Mouse (Mus musculus) intestine, embryonic 14.5 days (tissue): ENCODE measurements around the gene Tmem259. TPM values are rescaled to one million over a fixed set of nuclear protein-coding genes. Genes with fewer than 3 reads are reported as not detected.

Source experiments
- ATAC-seq: fragments of 200-750 bp; cut with Nextera tagmentation; replicated peaks from 2 replicates; pipeline ENCODE4 v1.8.0; 2017; ENCODE audit warnings: low read depth, moderate number of reproducible peaks, moderate TSS enrichment, moderate library complexity; ENCODE audit not compliant: low FRiP score, low TSS enrichment
- DNase-seq: peaks from one replicate; pipeline ENCODE4 v3.0.0-alpha.2; 2018; ENCODE audit warnings: low spot score
- H3K27ac ChIP-seq: fragments of 300-500 bp; sonication (generic); 2 replicates; pipeline ENCODE4 v1.5.1; 2014; ENCODE audit warnings: low read depth, mild to moderate bottlenecking, control low read depth
- H3K27me3 ChIP-seq: fragments of 300-500 bp; sonication (generic); replicated peaks from 2 replicates; pipeline ENCODE4 v1.6.1; 2014; ENCODE audit warnings: low read length, control low read depth; ENCODE audit not compliant: control insufficient read depth, insufficient read depth
- H3K36me3 ChIP-seq: fragments of 300-500 bp; sonication (generic); 2 replicates; pipeline ENCODE4 v1.6.1; 2014; ENCODE audit warnings: low read length, control low read depth; ENCODE audit not compliant: control insufficient read depth, insufficient read depth
- H3K4me1 ChIP-seq: fragments of 300-500 bp; sonication (generic); replicated peaks from 2 replicates; pipeline ENCODE4 v1.6.1; 2014; ENCODE audit warnings: low read length, control low read depth, mixed read lengths; ENCODE audit not compliant: control insufficient read depth, insufficient read depth
- H3K4me2 ChIP-seq: fragments of 300-500 bp; sonication (generic); 2 replicates; pipeline ENCODE4 v1.6.1; 2014; ENCODE audit warnings: low read length
- H3K4me3 ChIP-seq: fragments of 300-500 bp; sonication (generic); 2 replicates; pipeline ENCODE4 v1.5.1; 2014; ENCODE audit warnings: low read depth, low read length, control low read depth, mixed read lengths
- H3K9ac ChIP-seq: fragments of 300-500 bp; sonication (generic); 2 replicates; pipeline ENCODE4 v1.6.1; 2014; ENCODE audit warnings: mild to moderate bottlenecking, low read length
- H3K9me3 ChIP-seq: fragments of 300-500 bp; sonication (generic); 2 replicates; pipeline ENCODE4 v1.6.1; 2016; ENCODE audit warnings: low read length, control low read depth; ENCODE audit not compliant: control insufficient read depth
- WGBS: fragments of 180-500 bp; shearing (Covaris S2); extraction: QIAGEN DNeasy Blood & Tissue Kit; methylation state at CpG from one replicate; pipeline ENCODE4 v1.1.7; 2014; 5-methylcytosine and 5-hydroxymethylcytosine counted together
- polyA plus RNA-seq: library from polyadenylated mRNA; unstranded; fragments of >200 nt; fragmentation: Nextera tagmentation; extraction: Ambion mirVana; gene quantifications from 2 replicates; pipeline ENCODE4 v1.2.1, GENCODE M21; 2014

Gene Tmem259
- polyA plus RNA-seq, 1 experiment from 2014 or later = 17.5 TPM

DNA sequence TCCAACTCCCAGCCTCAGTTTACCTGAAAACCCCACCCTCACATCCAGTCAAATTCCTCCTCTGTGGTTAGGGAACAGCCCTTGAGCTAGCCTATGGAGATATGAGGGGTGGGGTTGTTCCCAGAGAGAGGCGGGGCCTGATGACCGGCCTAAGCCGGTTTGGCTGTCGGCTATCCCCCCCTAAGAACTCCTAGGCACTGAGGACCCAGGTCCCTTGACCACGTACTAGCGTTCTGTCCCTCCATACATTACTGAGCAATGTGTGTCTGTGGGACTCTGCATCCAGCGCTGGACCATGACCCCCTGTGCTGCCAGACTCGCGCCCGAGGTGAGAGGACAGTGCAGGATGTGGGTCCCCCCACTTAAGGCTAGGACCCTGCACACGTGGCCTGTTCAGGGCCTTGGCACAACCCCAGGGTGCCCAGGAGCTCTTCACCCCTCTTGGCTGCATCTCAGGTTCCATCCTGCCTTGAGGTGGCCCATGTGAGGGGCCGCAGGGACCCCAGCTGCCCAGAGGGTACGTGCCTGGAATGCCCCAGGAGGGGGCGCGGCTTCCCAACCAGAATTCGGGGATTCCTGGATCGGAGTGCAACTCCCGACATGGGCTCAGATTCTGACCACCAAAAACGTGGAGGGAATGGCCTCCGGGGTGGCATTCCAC is 35.5 kb upstream of the Tmem259 start:
- peak; percentile 75 for ATAC-seq
- WGBS = 8% methylated on average over 20 of the region's 20 CpGs
- H3K4me3 ChIP-seq = peak overlapping the region; percentile 27
- peak overlapping the region; percentile 52 for H3K27ac ChIP-seq
- H3K27me3 ChIP-seq = peaks cover 9% of the 10 kb centered on the region
- DNase-seq = peak; percentile 71
- H3K4me2 ChIP-seq = peak overlapping the region; percentile 47
- H3K4me1 ChIP-seq = peaks cover 14% of the 10 kb centered on the region; the same call in 1 of the 2 replicates
- peak overlapping the region; percentile 53 for H3K9ac ChIP-seq
- H3K9me3 ChIP-seq = no peaks in the 10 kb centered on the region
- 0 out of 2 replicates have a peak, but pooled peaks cover 3% of the 10 kb centered on the region for H3K36me3 ChIP-seq

DNA sequence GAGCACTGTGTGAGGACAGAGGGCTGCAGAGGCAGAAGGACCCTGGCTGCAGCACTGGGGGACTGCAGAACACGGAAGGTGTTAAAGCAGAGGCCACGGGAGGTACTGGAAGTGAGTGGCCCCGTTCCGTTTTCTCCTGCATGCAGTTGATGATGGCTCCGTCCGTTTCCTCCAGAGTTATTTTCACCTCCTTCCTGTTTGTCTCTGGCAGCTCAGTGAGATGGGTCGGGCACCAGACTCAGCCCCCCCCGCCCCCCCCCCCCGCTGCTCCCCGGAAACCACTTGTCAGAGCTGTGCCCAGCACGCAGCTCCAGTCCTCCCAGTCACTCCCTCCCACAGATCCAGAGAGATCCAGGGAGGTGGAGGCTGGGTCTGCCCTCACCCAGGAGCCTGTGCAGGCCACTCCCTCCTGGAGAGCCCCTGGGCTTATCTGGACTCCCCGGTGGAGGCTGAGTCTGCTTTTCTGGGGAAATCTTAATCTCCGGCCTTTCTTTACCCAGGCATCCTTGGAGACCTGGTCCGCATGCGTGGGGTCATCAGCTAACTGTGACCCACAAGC is 34.7 kb upstream of the Tmem259 start:
- Histone ChIP-seq H3K9ac (no peak overlapping the region), H3K36me3 (0 out of 2 replicates have a peak, but pooled peaks cover 3% of the 10 kb centered on the region), H3K4me3 (no peak overlapping the region), H3K9me3 (no peaks in the 10 kb centered on the region), H3K27ac (no peak overlapping the region; the same call in 1 of the 2 replicates), H3K4me2 (peak overlapping the region; percentile 47), H3K27me3 (peaks cover 17% of the 10 kb centered on the region), H3K4me1 (peaks cover 14% of the 10 kb centered on the region; the same call in 1 of the 2 replicates)
- DNase-seq (peak; percentile 70), ATAC-seq (peak; percentile 61)
- 6% methylated on average over 14 of the region's 15 CpGs for WGBS

DNA sequence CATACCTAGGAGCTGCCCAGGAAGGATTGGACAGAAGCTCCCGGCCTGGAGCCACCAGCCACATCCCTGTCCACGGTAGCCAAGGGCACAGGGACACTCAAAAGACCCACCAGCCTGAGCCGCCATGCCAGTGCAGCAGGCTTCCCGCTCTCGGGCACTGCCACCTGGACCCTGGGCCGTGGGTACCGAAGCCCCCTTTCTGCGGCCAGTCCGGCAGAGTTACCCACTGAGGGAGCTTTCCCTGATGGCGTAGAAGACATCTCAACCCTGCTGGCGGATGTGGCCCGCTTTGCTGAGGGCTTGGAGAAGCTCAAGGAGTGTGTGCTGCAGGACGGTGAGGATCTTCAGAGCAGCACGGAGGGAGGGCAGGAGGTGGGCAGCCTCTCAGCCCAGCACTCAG is 33.6 kb upstream of the Tmem259 start:
- Histone ChIP-seq H3K27me3 (peaks cover 27% of the 10 kb centered on the region), H3K9me3 (no peaks in the 10 kb centered on the region), H3K4me2 (no peak overlapping the region), H3K4me1 (peaks cover 14% of the 10 kb centered on the region; the same call in 1 of the 2 replicates), H3K36me3 (0 out of 2 replicates have a peak, but pooled peaks cover 3% of the 10 kb centered on the region), H3K4me3 (no peak overlapping the region), H3K9ac (no peak overlapping the region), H3K27ac (no peak overlapping the region)
- 84% methylated on average over 14 of the region's 14 CpGs for WGBS
- DNase-seq (no peak), ATAC-seq (no peak)

DNA sequence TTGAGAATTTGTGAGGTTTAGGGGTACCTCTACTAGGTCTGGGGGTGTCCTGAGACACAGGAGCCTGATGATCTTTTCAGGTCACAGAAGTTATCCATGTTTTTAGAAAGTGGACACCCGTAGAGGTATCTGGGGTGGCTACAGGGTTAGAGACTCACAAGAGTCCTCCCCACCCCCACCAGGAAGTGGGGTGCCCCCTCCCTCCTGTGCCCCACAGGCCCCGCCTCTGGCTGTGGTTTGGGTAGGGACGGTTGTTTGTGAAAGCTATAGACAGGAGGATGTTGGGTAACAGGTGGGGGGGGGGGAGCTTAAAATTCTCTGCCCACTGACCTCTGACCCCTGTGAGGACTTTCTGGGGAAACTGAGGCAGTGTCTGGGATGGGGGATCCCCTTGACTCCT is 33.2 kb upstream of the Tmem259 start:
- Histone ChIP-seq H3K4me1 (peaks cover 14% of the 10 kb centered on the region; the same call in 1 of the 2 replicates), H3K27ac (no peak overlapping the region), H3K4me2 (no peak overlapping the region), H3K9me3 (no peaks in the 10 kb centered on the region), H3K36me3 (0 out of 2 replicates have a peak, but pooled peaks cover 3% of the 10 kb centered on the region), H3K27me3 (peaks cover 29% of the 10 kb centered on the region), H3K9ac (no peak overlapping the region), H3K4me3 (no peak overlapping the region)
- no peak for ATAC-seq
- DNase-seq = no peak
- WGBS = 74% methylated on average over 3 of the region's 3 CpGs

DNA sequence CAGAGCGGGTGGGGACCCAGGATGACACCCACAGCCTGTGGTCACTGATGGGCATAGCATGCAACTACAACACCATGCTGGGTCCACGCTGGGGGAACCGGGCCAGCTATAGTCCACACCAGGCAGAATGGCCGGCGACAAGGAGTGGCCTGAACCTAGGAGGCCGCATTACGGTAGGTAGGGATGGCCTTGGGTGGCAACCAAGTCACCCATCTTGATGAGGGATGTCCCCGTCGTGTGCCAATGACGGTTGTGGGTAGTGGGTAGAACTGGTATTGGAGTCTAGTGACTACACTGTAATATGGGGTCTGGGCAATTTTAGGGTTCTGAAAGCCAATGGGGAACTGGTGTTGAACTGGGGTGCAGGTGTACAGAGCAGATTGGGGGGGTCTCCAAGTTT is 32.8 kb upstream of the Tmem259 start:
- DNase-seq = no peak
- peaks cover 29% of the 10 kb centered on the region for H3K27me3 ChIP-seq
- WGBS = 92% methylated on average over 10 of the region's 10 CpGs
- 0 out of 2 replicates have a peak, but pooled peaks cover under 1% of the 10 kb centered on the region for H3K36me3 ChIP-seq
- H3K4me2 ChIP-seq = no peak overlapping the region
- H3K9ac ChIP-seq = no peak overlapping the region
- H3K27ac ChIP-seq = no peak overlapping the region
- 0 out of 2 replicates have a peak overlapping the region, but pooled peaks have one; percentile 6 for H3K4me3 ChIP-seq
- no peak for ATAC-seq
- H3K9me3 ChIP-seq = no peaks in the 10 kb centered on the region
- peaks cover 14% of the 10 kb centered on the region; the same call in 1 of the 2 replicates for H3K4me1 ChIP-seq

DNA sequence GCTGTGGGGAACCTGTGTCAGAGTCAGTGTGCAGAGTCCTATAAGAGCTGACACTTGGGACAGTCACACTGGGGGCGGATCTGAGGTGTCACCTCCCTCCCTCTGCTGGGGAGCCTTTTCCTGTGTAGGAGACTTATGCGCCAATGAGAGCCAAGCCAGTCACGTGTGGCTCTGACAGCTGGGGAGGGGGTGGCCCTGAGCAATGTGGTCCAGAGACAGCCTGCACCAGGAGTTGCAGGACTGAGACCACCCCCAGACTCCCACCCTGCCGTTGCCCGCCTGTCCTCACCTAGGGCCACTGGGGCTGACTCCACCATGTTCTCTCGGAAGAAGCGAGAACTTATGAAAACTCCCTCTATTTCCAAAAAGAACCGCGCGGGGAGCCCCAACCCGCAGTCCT is 32.4 kb upstream of the Tmem259 start, which contains the start of gene Arhgap45:
TSS of gene Arhgap45 (plus strand) at position 143 of the 400 bp plus-strand sequence.
- WGBS = 71% methylated on average over 11 of the region's 11 CpGs
- Histone ChIP-seq H3K27ac (no peak within 1 kb of the TSS), H3K9me3 (no peaks in the 10 kb centered on the region), H3K36me3 (no peaks in the 10 kb centered on the region), H3K9ac (no peak within 1 kb of the TSS), H3K4me3 (0 out of 2 replicates have a peak within 1 kb of the TSS, but pooled peaks have one; percentile 6), H3K4me1 (peaks cover 14% of the 10 kb centered on the region; the same call in 1 of the 2 replicates), H3K4me2 (no peak within 1 kb of the TSS), H3K27me3 (peaks cover 32% of the 10 kb centered on the region)
- DNase-seq (no peak), ATAC-seq (no peak)

DNA sequence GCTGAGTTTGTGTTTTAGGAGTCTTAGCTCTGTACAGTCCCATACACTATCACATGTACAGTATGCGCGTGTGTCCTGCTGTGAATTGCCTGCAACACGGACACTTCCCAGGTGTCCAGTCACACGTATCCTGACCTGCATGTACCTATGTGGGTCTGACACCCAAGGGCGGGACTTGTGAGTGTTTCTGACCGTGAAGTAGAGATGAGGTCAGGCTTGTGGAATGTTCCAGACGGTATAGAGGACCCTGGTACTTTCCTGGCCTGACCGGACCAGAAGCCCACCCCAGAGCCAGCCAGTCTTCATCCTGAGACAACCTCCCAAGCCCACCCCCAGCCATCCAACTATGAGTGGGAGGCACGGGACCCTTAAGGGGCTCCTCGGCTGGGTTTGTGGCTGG is 31.5 kb upstream of the Tmem259 start:
- H3K36me3 ChIP-seq = peaks cover 5% of the 10 kb centered on the region; the same call in 1 of the 2 replicates
- H3K4me1 ChIP-seq = peaks cover 14% of the 10 kb centered on the region; the same call in 1 of the 2 replicates
- ATAC-seq (no peak), DNase-seq (no peak)
- H3K4me3 ChIP-seq = no peak overlapping the region
- H3K27ac ChIP-seq = no peak overlapping the region
- H3K9ac ChIP-seq = no peak overlapping the region
- 68% methylated on average over 10 of the region's 10 CpGs for WGBS
- no peak overlapping the region for H3K4me2 ChIP-seq
- peaks cover 32% of the 10 kb centered on the region for H3K27me3 ChIP-seq
- peaks cover 8% of the 10 kb centered on the region for H3K9me3 ChIP-seq

DNA sequence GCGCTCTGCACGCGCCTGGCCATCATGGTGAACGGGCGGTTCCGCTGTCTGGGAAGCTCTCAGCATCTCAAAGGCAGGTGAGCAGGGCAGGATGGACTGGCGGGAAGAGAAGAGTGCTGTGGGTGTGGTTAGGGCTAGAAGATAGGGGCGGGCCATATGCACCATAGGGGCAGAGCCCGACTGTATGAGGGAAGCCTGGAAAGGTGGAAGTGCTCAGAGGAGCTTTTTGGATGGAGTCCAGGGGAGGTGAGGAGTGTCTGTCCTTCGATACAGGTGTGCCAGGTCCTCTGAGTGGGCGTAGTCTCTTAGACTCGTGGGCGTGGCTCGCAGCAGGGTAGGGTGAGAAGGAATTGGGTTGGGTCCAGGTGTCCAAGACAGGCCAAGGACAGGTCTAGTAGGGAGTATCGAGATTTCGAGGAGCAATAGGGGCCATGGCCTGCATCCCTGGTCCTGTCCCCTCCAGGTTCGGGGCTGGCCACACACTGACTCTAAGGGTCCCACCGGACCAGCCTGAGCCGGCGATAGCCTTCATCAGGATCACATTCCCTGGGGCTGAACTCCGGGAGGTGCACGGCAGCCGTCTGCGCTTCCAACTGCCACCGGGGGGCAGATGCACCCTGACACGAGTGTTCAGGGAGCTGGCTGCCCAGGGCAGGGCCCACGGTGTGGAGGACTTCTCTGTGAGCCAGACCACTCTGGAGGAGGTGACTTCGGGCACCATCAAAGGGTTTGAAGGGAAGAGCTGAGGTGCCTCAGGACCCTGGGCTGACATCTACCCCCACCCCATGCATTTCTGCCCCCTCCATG is 30.6 kb upstream of the Tmem259 start:
- 25% methylated on average over 28 of the region's 28 CpGs for WGBS
- Histone ChIP-seq H3K4me3 (no peak overlapping the region), H3K9ac (no peak overlapping the region), H3K9me3 (peaks cover 17% of the 10 kb centered on the region), H3K4me2 (no peak overlapping the region), H3K27ac (no peak overlapping the region), H3K4me1 (peaks cover 10% of the 10 kb centered on the region; the same call in 1 of the 2 replicates), H3K27me3 (peaks cover 32% of the 10 kb centered on the region), H3K36me3 (peaks cover 11% of the 10 kb centered on the region; the same call in 1 of the 2 replicates)
- DNase-seq = no peak
- no peak for ATAC-seq
